ENCODE assay signal across 8 mouse cellular contexts in genomic region chr10:117709326-117709830, GRCm38 (mm10). TPM values are rescaled to one million over a fixed set of nuclear protein-coding genes. Genes with fewer than 3 reads are reported as not detected.
DNase-seq lines count a peak whose midpoint lies in the region; ATAC-seq and TF ChIP-seq lines count a peak whose summit lies in the region.

No protein-coding gene starts in this region.

- no peaks in the 10 kb centered on the region for H3K9me3 ChIP-seq in E14TG2a.4 (ENCODE audit: low read length)
- H3K9me3 ChIP-seq in forebrain, embryonic 16.5 days (ENCODE audit: control insufficient read depth, low read length) = no peaks in the 10 kb centered on the region
- no peaks in the 10 kb centered on the region for H3K9me3 ChIP-seq in liver, embryonic 16.5 days (replicated peaks; ENCODE audit: control insufficient read depth, low read length)

- WGBS in cerebellum, adult 2 months = 26% methylated on average over 12 of the region's 12 CpGs
- WGBS in forebrain, embryonic 16.5 days = 51% methylated on average over 12 of the region's 12 CpGs
- 22% methylated on average over 12 of the region's 12 CpGs for WGBS in liver, embryonic 16.5 days (ENCODE audit: insufficient replicate concordance)

- ATAC-seq in forebrain, embryonic 16.5 days = no peak
- no peak for ATAC-seq in liver, embryonic 16.5 days (ENCODE audit: low read depth)

- peaks cover 6% of the 10 kb centered on the region for H3K4me1 ChIP-seq in cerebellum, adult 2 months (ENCODE audit: control insufficient read depth, insufficient read depth, low read length)
- peaks cover 78% of the 10 kb centered on the region for H3K4me1 ChIP-seq in E14TG2a.4 (replicated peaks; ENCODE audit: low read depth, low read length)
- H3K4me1 ChIP-seq in forebrain, embryonic 16.5 days (replicated peaks; ENCODE audit: control insufficient read depth, insufficient read depth, low read length) = peaks cover 15% of the 10 kb centered on the region
- peaks cover 12% of the 10 kb centered on the region for H3K4me1 ChIP-seq in liver, embryonic 16.5 days (ENCODE audit: control insufficient read depth, low read depth, low read length)

- TF ChIP-seq CTCF in cerebellum, adult 2 months (IDR thresholded peaks at IDR 0.05; ENCODE audit: borderline replicate concordance, insufficient read depth, low read depth, low read length) = no peak
- no peak for TF ChIP-seq CTCF in E14TG2a.4 (conservative IDR thresholded peaks at IDR 0.05; ENCODE audit: low read length)

- TF ChIP-seq POLR2A in cerebellum, adult 2 months (IDR thresholded peaks at IDR 0.05; ENCODE audit: borderline replicate concordance, insufficient read depth, low read length) = no peak

- DNase-seq in cerebellum, adult 2 months = no peak
- no peak for DNase-seq in cerebellum, postnatal 25 days
- DNase-seq in retina, postnatal 1 day = no peak
- DNase-seq in adrenal gland, postnatal 4 days (ENCODE audit: low spot score in 2 of 2) = no peak
- no peak for DNase-seq in right cerebral cortex, adult 2 months (ENCODE audit: low spot score in 2 of 2)

- H3K9ac ChIP-seq in forebrain, embryonic 16.5 days (replicated peaks; ENCODE audit: low read depth, low read length) = peak overlapping the region; percentile 100
- H3K9ac ChIP-seq in liver, embryonic 16.5 days (ENCODE audit: low read depth, low read length) = peak overlapping the region; percentile 91

- H3K36me3 ChIP-seq in E14TG2a.4 (ENCODE audit: insufficient read depth, low read length) = peaks cover 46% of the 10 kb centered on the region
- H3K36me3 ChIP-seq in forebrain, embryonic 16.5 days (ENCODE audit: control insufficient read depth, insufficient read depth) = peaks cover 3% of the 10 kb centered on the region; the same call in 1 of the 2 replicates
- peaks cover 15% of the 10 kb centered on the region for H3K36me3 ChIP-seq in liver, embryonic 16.5 days (ENCODE audit: control insufficient read depth, insufficient read depth)

- peak overlapping the region; percentile 81; the same call in 1 of the 2 replicates for H3K27ac ChIP-seq in cerebellum, adult 2 months (ENCODE audit: insufficient read depth, low read length)
- no peak overlapping the region for H3K27ac ChIP-seq in forebrain, embryonic 16.5 days (ENCODE audit: low read length)
- peak overlapping the region; percentile 93 for H3K27ac ChIP-seq in liver, embryonic 16.5 days (ENCODE audit: low read length)

- peak overlapping the region; percentile 91 for H3K4me2 ChIP-seq in forebrain, embryonic 16.5 days (ENCODE audit: low read length)
- peak overlapping the region; percentile 72 for H3K4me2 ChIP-seq in liver, embryonic 16.5 days (ENCODE audit: low read depth, low read length)

- H3K4me3 ChIP-seq in cerebellum, adult 2 months (replicated peaks; ENCODE audit: insufficient read depth, low read depth, low read length) = peak overlapping the region; percentile 85
- H3K4me3 ChIP-seq in E14TG2a.4 (replicated peaks; ENCODE audit: low read length) = peak overlapping the region; percentile 98
- peak overlapping the region; percentile 92 for H3K4me3 ChIP-seq in forebrain, embryonic 16.5 days (replicated peaks; ENCODE audit: low read length)
- peak overlapping the region; percentile 73 for H3K4me3 ChIP-seq in liver, embryonic 16.5 days (ENCODE audit: low read depth, low read length)

- H3K27me3 ChIP-seq in cerebellum, adult 2 months (ENCODE audit: control insufficient read depth, insufficient read depth, low read length) = no peaks in the 10 kb centered on the region
- no peaks in the 10 kb centered on the region for H3K27me3 ChIP-seq in E14TG2a.4 (ENCODE audit: insufficient read depth, low read length)
- H3K27me3 ChIP-seq in forebrain, embryonic 16.5 days (replicated peaks; ENCODE audit: control insufficient read depth, insufficient read depth, low read length) = no peaks in the 10 kb centered on the region
- H3K27me3 ChIP-seq in liver, embryonic 16.5 days (ENCODE audit: control insufficient read depth, insufficient read depth, low read depth, low read length) = no peaks in the 10 kb centered on the region

RNA-seq across cellular contexts. Expression of gene Mdm2, which starts 1.2 kb away (rescaled TPM):
- polyA plus RNA-seq in cerebellum, adult 2 months (2012; rRNA removed) = 60.7 and 67.6 TPM in 2 replicates
- 65.4 and 71.1 TPM in 2 replicates for polyA plus RNA-seq in forebrain, embryonic 16.5 days (2015; fragmentation: Nextera tagmentation; extraction: Ambion mirVana)
- 20.3 and 20.7 TPM in 2 replicates for polyA plus RNA-seq in liver, embryonic 16.5 days (2015; fragmentation: Nextera tagmentation; extraction: Ambion mirVana)
- total RNA-seq in adrenal gland, postnatal 4 days (2021) = 10 to 100 TPM; 63.3 to 67.4 TPM

RNA-seq across cellular contexts. Expression of gene Slc35e3, which starts 36.8 kb away (rescaled TPM):
- polyA plus RNA-seq in cerebellum, adult 2 months (2012; rRNA removed) = 27.7 and 27.8 TPM in 2 replicates
- polyA plus RNA-seq in forebrain, embryonic 16.5 days (2015; fragmentation: Nextera tagmentation; extraction: Ambion mirVana) = 29.0 and 31.8 TPM in 2 replicates
- 2.3 and 2.5 TPM in 2 replicates for polyA plus RNA-seq in liver, embryonic 16.5 days (2015; fragmentation: Nextera tagmentation; extraction: Ambion mirVana)
- 10 to 100 TPM; 15.2 TPM for total RNA-seq in adrenal gland, postnatal 4 days (2021)
